Mouse (Mus musculus): ENCODE measurements around the gene Olfm3. TPM values are rescaled to one million over a fixed set of nuclear protein-coding genes. Genes with fewer than 3 reads are reported as not detected.

The Olfm3 gene
- not detected in 2 replicates for polyA plus RNA-seq (2012; rRNA removed; ENCODE audit: low replicate concordance)

GRCm38 (mm10) chr3:114903924-114904438 is at the start of gene Olfm3:
Gene Olfm3 (plus strand): TSS chr3:114904078.

Measured in mammary gland, adult 2 months (tissue).